Mouse (Mus musculus): ENCODE measurements around the gene Zfp36. TPM values are rescaled to one million over a fixed set of nuclear protein-coding genes. Genes with fewer than 3 reads are reported as not detected.
A peak's percentile ranks its signal among the peaks of the same experiment; 100 is the strongest.

Gene Zfp36
- total RNA-seq (2021) = 10 to 100 TPM; 19.4 to 26.3 TPM
- polyA plus RNA-seq (2012; rRNA removed) = 26.1 and 28.2 TPM in 2 replicates
- long read RNA-seq, transcript Zfp36-202 (1 exons, 2,465 nt) = major isoform, 8 of 10 reads
- long read RNA-seq, partial matches to known transcripts = 0 of 10 reads
- long read RNA-seq, other reads (novel, unspliced or antisense) = 0 of 10 reads

DNA sequence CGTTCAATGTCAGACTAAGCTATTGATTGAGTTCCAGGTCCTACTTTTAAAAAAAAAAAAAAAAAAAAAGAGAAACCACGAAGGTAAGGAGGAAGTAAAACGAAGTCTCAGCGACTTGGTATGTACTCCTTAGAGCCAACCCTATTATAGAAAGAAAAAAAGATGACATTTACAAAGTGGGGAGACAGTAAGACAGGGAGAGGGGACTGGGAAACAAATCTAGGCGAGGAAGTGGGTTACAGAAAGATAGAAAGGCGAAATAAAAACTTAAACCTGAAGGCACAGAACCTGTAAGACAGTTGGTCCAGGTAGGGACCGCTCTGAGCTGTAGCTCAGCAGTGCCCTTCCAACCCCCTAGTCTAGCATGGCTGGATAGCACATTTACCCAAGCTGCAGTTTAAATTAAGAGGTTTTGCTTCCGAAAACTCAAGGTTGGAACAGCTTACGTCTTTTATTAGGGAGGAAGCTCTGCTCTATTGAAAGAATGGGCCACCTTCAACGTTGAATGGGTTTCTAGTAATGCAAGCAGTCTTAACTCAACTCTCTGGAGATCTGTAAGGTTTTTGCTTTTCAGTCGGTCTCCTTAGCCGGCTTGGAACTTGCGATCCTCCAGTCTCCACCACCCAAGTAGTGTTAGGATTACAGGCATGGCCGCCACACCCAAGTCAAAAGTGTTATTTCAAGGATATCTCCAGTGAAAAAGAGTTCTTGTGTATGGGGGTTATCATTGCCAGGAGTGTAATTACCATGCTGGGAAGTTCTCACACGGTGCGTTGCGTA is at the start of gene Zfp36:
Zfp36 (minus strand) TSS at position 17 of the 780 bp plus-strand sequence.
- H3K27me3 ChIP-seq (ENCODE audit: control insufficient read depth, insufficient read depth, low read length) = no peaks in the 10 kb centered on the region
- TF ChIP-seq POLR2A (IDR thresholded peaks at IDR 0.05; ENCODE audit: insufficient read depth, low read depth, low read length) = no peak
- TF ChIP-seq CTCF (IDR thresholded peaks at IDR 0.05) = no peak
- TF ChIP-seq EP300 (IDR thresholded peaks at IDR 0.05; ENCODE audit: insufficient read depth, low read depth, low read length) = no peak
- no peaks in the 10 kb centered on the region; the same call in 1 of the 2 replicates for H3K79me2 ChIP-seq (replicated peaks; ENCODE audit: control insufficient read depth, insufficient read depth, low read length)
- no peak for DNase-seq
- peaks cover 19% of the 10 kb centered on the region for H3K4me1 ChIP-seq (ENCODE audit: control insufficient read depth, insufficient read depth, low read length)
- peak within 1 kb of the TSS; percentile 97 for H3K9ac ChIP-seq (ENCODE audit: low read depth, low read length)
- WGBS = 33% methylated on average over 17 of the region's 17 CpGs
- peaks cover 5% of the 10 kb centered on the region; the same call in 1 of the 2 replicates for H3K36me3 ChIP-seq (ENCODE audit: control insufficient read depth, insufficient read depth, low read length)
- H3K27ac ChIP-seq = peak within 1 kb of the TSS; percentile 93
- H3K4me3 ChIP-seq = peak within 1 kb of the TSS; percentile 88
- intact Hi-C loops (cut with DNase I) = loop anchor here (5.0 kb wide), 1 partner anchor 432 kb away; no protein-coding TSS in a partner anchor

DNA sequence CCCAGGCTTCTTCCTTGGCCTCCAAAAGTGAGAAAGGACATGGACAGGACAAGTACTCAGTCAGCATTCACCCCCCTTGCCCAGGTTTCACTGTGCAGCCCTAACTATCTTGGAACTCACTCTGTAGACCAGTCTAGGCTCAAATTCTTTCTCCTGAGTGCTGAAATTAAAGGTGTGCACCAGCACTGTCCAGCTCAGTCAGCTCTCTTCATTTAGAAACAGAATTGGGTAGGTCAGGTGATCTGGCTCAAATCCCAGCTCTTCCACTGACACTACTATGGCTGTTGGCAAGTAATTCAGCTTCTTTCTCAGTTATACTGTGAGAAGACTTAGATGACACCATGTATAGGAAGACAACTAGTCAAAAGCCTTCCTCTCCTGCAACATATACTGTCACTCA is 47.7 kb upstream of the Zfp36 start:
- H3K4me3 ChIP-seq = no peak overlapping the region
- H3K79me2 ChIP-seq (replicated peaks; ENCODE audit: control insufficient read depth, insufficient read depth, low read length) = peaks cover 5% of the 10 kb centered on the region
- H3K9ac ChIP-seq (ENCODE audit: low read depth, low read length) = no peak overlapping the region
- DNase-seq = no peak
- no peaks in the 10 kb centered on the region for H3K27me3 ChIP-seq (ENCODE audit: control insufficient read depth, insufficient read depth, low read length)
- TF ChIP-seq POLR2A (IDR thresholded peaks at IDR 0.05; ENCODE audit: insufficient read depth, low read depth, low read length) = no peak
- intact Hi-C loops (cut with DNase I) = no loop called here
- peaks cover 37% of the 10 kb centered on the region for H3K36me3 ChIP-seq (ENCODE audit: control insufficient read depth, insufficient read depth, low read length)
- H3K27ac ChIP-seq = peak overlapping the region; percentile 27
- peaks cover 8% of the 10 kb centered on the region for H3K4me1 ChIP-seq (ENCODE audit: control insufficient read depth, insufficient read depth, low read length)

DNA sequence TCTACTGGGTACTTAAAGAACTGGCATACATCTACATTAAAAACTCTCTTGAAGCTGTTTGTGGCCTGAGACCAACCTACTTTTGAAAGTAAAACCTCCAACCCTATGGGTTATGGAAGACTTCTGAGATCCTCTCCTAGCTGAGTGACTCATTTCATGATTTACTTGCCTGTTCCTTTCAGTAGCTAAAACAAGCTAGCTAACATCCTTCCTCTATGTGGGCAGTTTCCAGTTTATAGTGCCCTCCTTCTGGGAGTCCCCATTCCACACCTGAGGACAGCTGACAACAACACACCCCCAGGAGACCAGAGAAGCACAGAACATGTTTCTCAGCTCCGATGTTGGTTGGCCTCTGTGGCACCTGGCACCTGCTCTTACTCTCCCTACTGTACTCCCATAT is 43.0 kb upstream of the Zfp36 start:
- Histone ChIP-seq H3K36me3 (ENCODE audit: control insufficient read depth, insufficient read depth, low read length) (peaks cover 19% of the 10 kb centered on the region), H3K9ac (ENCODE audit: low read depth, low read length) (no peak overlapping the region), H3K4me3 (no peak overlapping the region), H3K27ac (no peak overlapping the region), H3K79me2 (replicated peaks; ENCODE audit: control insufficient read depth, insufficient read depth, low read length) (peaks cover 3% of the 10 kb centered on the region), H3K27me3 (ENCODE audit: control insufficient read depth, insufficient read depth, low read length) (no peaks in the 10 kb centered on the region), H3K4me1 (ENCODE audit: control insufficient read depth, insufficient read depth, low read length) (peaks cover 13% of the 10 kb centered on the region)
- no peak for TF ChIP-seq POLR2A (IDR thresholded peaks at IDR 0.05; ENCODE audit: insufficient read depth, low read depth, low read length)
- no peak for TF ChIP-seq EP300 (IDR thresholded peaks at IDR 0.05; ENCODE audit: insufficient read depth, low read depth, low read length)
- no peak for TF ChIP-seq CTCF (IDR thresholded peaks at IDR 0.05)
- WGBS = 90% methylated on average over 1 of the region's 1 CpGs
- DNase-seq = no peak
- intact Hi-C loops (cut with DNase I) = no loop called here

DNA sequence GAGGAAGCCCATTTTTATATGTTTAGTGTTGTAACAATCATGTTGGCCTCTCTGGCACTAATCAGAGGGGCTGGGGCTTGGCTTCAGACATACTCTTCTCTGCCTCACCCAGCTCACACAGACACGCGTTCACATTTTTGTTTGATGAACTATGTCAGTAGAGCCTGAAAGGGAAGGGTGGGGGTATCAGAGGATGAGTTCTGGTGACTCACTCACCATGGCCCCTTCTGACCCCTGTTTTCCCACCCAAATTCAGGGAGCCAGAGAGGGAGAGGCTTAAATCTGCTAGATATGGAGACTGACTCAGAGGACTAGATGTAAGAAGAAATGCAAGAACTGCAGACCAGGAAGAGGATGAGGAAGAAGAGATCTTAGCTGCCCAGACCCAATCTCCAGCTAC is 39.4 kb upstream of the Zfp36 start:
- no peak overlapping the region for H3K4me3 ChIP-seq
- peaks cover 10% of the 10 kb centered on the region for H3K36me3 ChIP-seq (ENCODE audit: control insufficient read depth, insufficient read depth, low read length)
- H3K79me2 ChIP-seq (replicated peaks; ENCODE audit: control insufficient read depth, insufficient read depth, low read length) = no peaks in the 10 kb centered on the region; the same call in none of the 2 replicates
- no peak for DNase-seq
- H3K4me1 ChIP-seq (ENCODE audit: control insufficient read depth, insufficient read depth, low read length) = peaks cover 8% of the 10 kb centered on the region
- no peak overlapping the region for H3K27ac ChIP-seq
- H3K27me3 ChIP-seq (ENCODE audit: control insufficient read depth, insufficient read depth, low read length) = no peaks in the 10 kb centered on the region
- no peak for TF ChIP-seq EP300 (IDR thresholded peaks at IDR 0.05; ENCODE audit: insufficient read depth, low read depth, low read length)
- TF ChIP-seq CTCF (IDR thresholded peaks at IDR 0.05) = no peak
- no peak for TF ChIP-seq POLR2A (IDR thresholded peaks at IDR 0.05; ENCODE audit: insufficient read depth, low read depth, low read length)
- WGBS = 66% methylated on average over 2 of the region's 2 CpGs
- intact Hi-C loops (cut with DNase I) = no loop called here
- H3K9ac ChIP-seq (ENCODE audit: low read depth, low read length) = no peak overlapping the region

DNA sequence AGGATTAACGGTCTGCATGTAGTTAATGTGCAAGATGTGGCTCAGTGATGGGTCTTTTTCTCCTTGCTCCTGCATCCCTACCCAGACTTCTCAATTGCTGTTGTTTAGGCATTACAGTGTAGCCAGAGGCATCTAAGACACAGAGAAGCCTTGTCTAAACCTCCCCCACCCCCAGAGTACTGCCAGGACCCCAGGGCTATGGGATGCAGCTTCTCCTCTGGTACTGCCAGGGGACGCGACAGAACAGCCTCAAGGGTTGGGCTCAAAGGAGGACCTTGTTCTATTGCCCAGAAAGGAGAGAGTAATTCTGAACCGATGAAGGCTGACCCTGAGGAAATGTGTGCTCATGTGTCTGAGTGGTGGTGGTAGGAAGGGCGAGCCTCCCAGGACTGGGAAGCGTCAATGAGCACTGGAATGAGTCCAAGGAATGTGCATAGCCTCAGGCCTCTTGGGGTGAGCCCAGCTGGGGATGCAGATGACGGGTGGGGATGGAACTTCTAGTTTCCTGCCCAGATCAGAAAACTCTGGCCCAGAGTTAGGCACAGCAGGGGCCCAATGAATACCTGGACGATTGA is 38.1 kb upstream of the Zfp36 start:
- Histone ChIP-seq H3K27me3 (ENCODE audit: control insufficient read depth, insufficient read depth, low read length) (no peaks in the 10 kb centered on the region), H3K9ac (ENCODE audit: low read depth, low read length) (no peak overlapping the region), H3K36me3 (ENCODE audit: control insufficient read depth, insufficient read depth, low read length) (peaks cover 10% of the 10 kb centered on the region), H3K4me1 (ENCODE audit: control insufficient read depth, insufficient read depth, low read length) (peaks cover 8% of the 10 kb centered on the region), H3K4me3 (no peak overlapping the region), H3K27ac (peak overlapping the region; percentile 52), H3K79me2 (replicated peaks; ENCODE audit: control insufficient read depth, insufficient read depth, low read length) (no peaks in the 10 kb centered on the region)
- 23% methylated on average over 8 of the region's 8 CpGs for WGBS
- intact Hi-C loops (cut with DNase I) = no loop called here
- peak; percentile 63 to 81 for DNase-seq
- TF ChIP-seq CTCF (IDR thresholded peaks at IDR 0.05) = no peak
- peak; percentile 75; the same call in 1 of the 2 replicates for TF ChIP-seq EP300 (IDR thresholded peaks at IDR 0.05; ENCODE audit: insufficient read depth, low read depth, low read length)

DNA sequence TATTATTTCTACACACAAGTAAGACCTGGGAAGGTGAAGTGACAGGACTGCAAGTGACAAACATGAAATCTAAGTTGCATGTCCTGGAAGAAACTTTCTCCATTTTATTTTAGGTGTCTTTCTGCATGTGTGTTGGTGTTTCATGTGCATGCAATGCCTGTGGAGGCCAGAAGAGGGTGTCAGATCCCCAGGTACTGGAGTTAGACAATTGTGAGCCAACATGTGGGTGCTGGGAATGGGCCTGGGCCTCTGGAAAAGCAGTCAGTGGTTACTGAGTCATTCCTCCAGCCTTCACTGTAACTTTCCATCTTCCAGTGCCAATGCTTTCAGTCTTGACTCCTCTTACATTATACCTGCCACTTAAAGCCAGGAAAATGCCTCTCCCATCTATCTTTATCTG is 37.3 kb upstream of the Zfp36 start:
- Histone ChIP-seq H3K9ac (ENCODE audit: low read depth, low read length) (no peak overlapping the region), H3K79me2 (replicated peaks; ENCODE audit: control insufficient read depth, insufficient read depth, low read length) (no peaks in the 10 kb centered on the region), H3K27me3 (ENCODE audit: control insufficient read depth, insufficient read depth, low read length) (no peaks in the 10 kb centered on the region), H3K4me3 (no peak overlapping the region), H3K4me1 (ENCODE audit: control insufficient read depth, insufficient read depth, low read length) (peaks cover 8% of the 10 kb centered on the region), H3K36me3 (ENCODE audit: control insufficient read depth, insufficient read depth, low read length) (peaks cover 11% of the 10 kb centered on the region), H3K27ac (no peak overlapping the region)
- intact Hi-C loops (cut with DNase I) = no loop called here
- TF ChIP-seq POLR2A (IDR thresholded peaks at IDR 0.05; ENCODE audit: insufficient read depth, low read depth, low read length) (no peak), CTCF (IDR thresholded peaks at IDR 0.05) (peak; percentile 47)
- no peak for DNase-seq
